ENCODE assay signal across 9 mouse cellular contexts in genomic region chr17:88141538-88141937, GRCm38 (mm10).
DNase-seq lines count a peak whose midpoint lies in the region; ATAC-seq and TF ChIP-seq lines count a peak whose summit lies in the region.
"Had no signal": no experiment of that assay in that cellular context is flagged by ENCODE, and none has a peak within 500 bp of the region (broad histone marks: within the 10 kb centered on the region; RNA-seq: fewer than 3 reads in every experiment).

No protein-coding gene starts in this region.

- DNase-seq in lung, postnatal 14 days, result no peak
- DNase-seq in stomach, postnatal 0 days (ENCODE audit: low spot score), result peak; percentile 35
- DNase-seq in adrenal gland, adult 18-20 months (ENCODE audit: low spot score in 2 of 2), result no peak
- no peak for DNase-seq in thymus, postnatal 10 days (ENCODE audit: low spot score in 2 of 2)
- DNase-seq: adrenal gland, adult 2 months; cerebellum, adult 11 months had no signal

- peak overlapping the region; percentile 16; the same call in 1 of the 2 replicates for H3K4me2 ChIP-seq in lung, embryonic 15.5 days
- peak overlapping the region; percentile 48 for H3K4me2 ChIP-seq in embryonic facial prominence, embryonic 13.5 days
- H3K4me2 ChIP-seq in liver, embryonic 12.5 days, result peak overlapping the region; percentile 17; the same call in 1 of the 2 replicates
- 0 out of 2 replicates have a peak overlapping the region, but pooled peaks have one; percentile 8 for H3K4me2 ChIP-seq in stomach, postnatal 0 days (replicated peaks; ENCODE audit: low read depth)

- TF ChIP-seq CTCF in stomach, postnatal 0 days (IDR thresholded peaks at IDR 0.05; ENCODE audit: low read depth), result no peak

- WGBS in lung, embryonic 15.5 days, result 44% methylated on average over 12 of the region's 12 CpGs
- 25% methylated on average over 12 of the region's 12 CpGs for WGBS in embryonic facial prominence, embryonic 13.5 days
- 25% methylated on average over 12 of the region's 12 CpGs for WGBS in liver, embryonic 12.5 days (ENCODE audit: insufficient replicate concordance)
- 43% methylated on average over 12 of the region's 12 CpGs for WGBS in stomach, postnatal 0 days

- ATAC-seq in lung, embryonic 15.5 days (ENCODE audit: borderline replicate concordance, extremely low read depth, low FRiP score, low TSS enrichment), result no peak
- no peak for ATAC-seq in embryonic facial prominence, embryonic 13.5 days (ENCODE audit: insufficient number of reproducible peaks, insufficient read depth, low FRiP score, low TSS enrichment, low read depth)
- no peak for ATAC-seq in liver, embryonic 12.5 days
- ATAC-seq in stomach, postnatal 0 days (ENCODE audit: low FRiP score, low TSS enrichment), result no peak

- no peak overlapping the region for H3K27ac ChIP-seq in lung, embryonic 15.5 days
- H3K27ac ChIP-seq in embryonic facial prominence, embryonic 13.5 days, result peak overlapping the region; percentile 45
- no peak overlapping the region for H3K27ac ChIP-seq in liver, embryonic 12.5 days
- H3K27ac ChIP-seq in stomach, postnatal 0 days (replicated peaks), result no peak overlapping the region

- H3K36me3 ChIP-seq in lung, embryonic 15.5 days, result no peaks in the 10 kb centered on the region
- H3K36me3 ChIP-seq in embryonic facial prominence, embryonic 13.5 days, result no peaks in the 10 kb centered on the region
- no peaks in the 10 kb centered on the region for H3K36me3 ChIP-seq in liver, embryonic 12.5 days
- H3K36me3 ChIP-seq in stomach, postnatal 0 days (ENCODE audit: control insufficient read depth, insufficient read depth, low read length), result no peaks in the 10 kb centered on the region

- H3K4me3 ChIP-seq in lung, embryonic 15.5 days, result no peak overlapping the region
- peak overlapping the region; percentile 21 for H3K4me3 ChIP-seq in embryonic facial prominence, embryonic 13.5 days
- H3K4me3 ChIP-seq in liver, embryonic 12.5 days, result no peak overlapping the region
- no peak overlapping the region for H3K4me3 ChIP-seq in stomach, postnatal 0 days (ENCODE audit: low read depth, low read length)

- TF ChIP-seq EP300 in stomach, postnatal 0 days (optimal IDR thresholded peaks at IDR 0.05), result no peak

- no peaks in the 10 kb centered on the region for H3K27me3 ChIP-seq in lung, embryonic 15.5 days
- H3K27me3 ChIP-seq in embryonic facial prominence, embryonic 13.5 days, result no peaks in the 10 kb centered on the region
- H3K27me3 ChIP-seq in liver, embryonic 12.5 days (replicated peaks), result no peaks in the 10 kb centered on the region
- H3K27me3 ChIP-seq in stomach, postnatal 0 days (ENCODE audit: control insufficient read depth, insufficient read depth, low read length), result no peaks in the 10 kb centered on the region

- no peak overlapping the region for H3K9ac ChIP-seq in lung, embryonic 15.5 days
- H3K9ac ChIP-seq in embryonic facial prominence, embryonic 13.5 days, result no peak overlapping the region
- H3K9ac ChIP-seq in liver, embryonic 12.5 days, result no peak overlapping the region
- no peak overlapping the region for H3K9ac ChIP-seq in stomach, postnatal 0 days (ENCODE audit: low read length)

- H3K4me1 ChIP-seq in lung, embryonic 15.5 days, result no peaks in the 10 kb centered on the region
- H3K4me1 ChIP-seq in embryonic facial prominence, embryonic 13.5 days, result peaks cover 14% of the 10 kb centered on the region
- no peaks in the 10 kb centered on the region for H3K4me1 ChIP-seq in liver, embryonic 12.5 days
- no peaks in the 10 kb centered on the region for H3K4me1 ChIP-seq in stomach, postnatal 0 days (replicated peaks; ENCODE audit: control insufficient read depth, insufficient read depth)

- no peaks in the 10 kb centered on the region for H3K9me3 ChIP-seq in lung, embryonic 15.5 days
- no peaks in the 10 kb centered on the region for H3K9me3 ChIP-seq in embryonic facial prominence, embryonic 13.5 days
- no peaks in the 10 kb centered on the region for H3K9me3 ChIP-seq in liver, embryonic 12.5 days (replicated peaks)
- no peaks in the 10 kb centered on the region for H3K9me3 ChIP-seq in stomach, postnatal 0 days (ENCODE audit: control insufficient read depth, low read length)
